Mouse (Mus musculus) liver, adult 2 months (tissue): ENCODE measurements around the gene Gm20521.
A peak's percentile ranks its signal among the peaks of the same experiment; 100 is the strongest.

Experiments used
- CTCF ChIP-seq: fragments of 200-500 bp; IDR thresholded peaks from 2 replicates; pipeline ENCODE4 v1.5.1; 2011; ENCODE audit warnings: low read depth, low read length, control low read depth
- POLR2A ChIP-seq: fragments of 200-500 bp; IDR thresholded peaks from 2 replicates; pipeline ENCODE4 v1.6.1; 2011; ENCODE audit warnings: low read length, control low read depth; ENCODE audit not compliant: insufficient read depth; ENCODE audit errors: extremely low read depth

- TF ChIP-seq CTCF (peak; percentile 68), POLR2A (no peak)
Measured at GRCm38 (mm10) chr14:54866936-54867335, 16.3 kb upstream of the Gm20521 start.
